Mouse (Mus musculus) cortical plate, adult 2 months (tissue): ENCODE results near the gene Lzts2.

ENCODE experiments used
- CTCF ChIP-seq: fragments of 200-500 bp; IDR thresholded peaks from 2 replicates; pipeline ENCODE4 v1.5.1; 2011; ENCODE audit warnings: mild to moderate bottlenecking, control low read depth, low read length; ENCODE audit not compliant: insufficient read depth; ENCODE audit errors: extremely low read depth
- POLR2A ChIP-seq: fragments of 200-500 bp; IDR thresholded peaks from 2 replicates; pipeline ENCODE4 v1.6.1; 2011; ENCODE audit warnings: mild to moderate bottlenecking, low read length, control low read depth; ENCODE audit not compliant: insufficient read depth; ENCODE audit errors: extremely low read depth

DNA sequence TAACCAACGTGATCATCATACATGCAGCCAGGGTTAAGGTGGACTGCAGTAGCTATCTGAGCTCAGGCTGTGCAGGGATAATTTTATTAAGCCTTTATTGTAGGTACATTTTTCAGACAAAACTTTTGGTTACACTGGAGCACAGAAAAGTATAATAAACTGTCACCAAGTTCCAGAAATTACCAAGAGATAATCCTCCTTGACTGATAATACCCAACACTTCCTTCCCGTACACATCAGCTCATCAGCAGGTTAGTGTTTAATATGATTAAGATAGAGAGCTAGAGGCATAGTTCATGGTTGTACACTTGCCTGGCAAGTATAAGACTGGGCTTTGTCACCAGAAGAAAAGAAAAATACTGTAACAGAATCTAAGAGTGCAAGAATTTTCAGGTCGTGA is 45.9 kb upstream of the Lzts2 start:
- TF ChIP-seq POLR2A (no peak), CTCF (no peak)
